Mouse (Mus musculus) limb, embryonic 14.5 days (tissue): ENCODE measurements around the gene Ano10. TPM values are rescaled to one million over a fixed set of nuclear protein-coding genes. Genes with fewer than 3 reads are reported as not detected.

ENCODE experiments used
- ATAC-seq: fragments of 200-750 bp; cut with Nextera tagmentation; 2 replicates; pipeline ENCODE4 v1.8.0; 2017; ENCODE audit warnings: low read depth, moderate number of reproducible peaks, moderate TSS enrichment; ENCODE audit not compliant: low FRiP score
- DNase-seq: peaks from one replicate; pipeline ENCODE4 v3.0.0-alpha.2; 2015; ENCODE audit warnings: low spot score
- H3K27ac ChIP-seq: fragments of 300-500 bp; sonication (generic); replicated peaks from 2 replicates; pipeline ENCODE4 v1.5.1; 2014; ENCODE audit warnings: low read depth, mild to moderate bottlenecking, low read length, moderate library complexity, mixed read lengths
- H3K27me3 ChIP-seq: fragments of 300-500 bp; sonication (generic); 2 replicates; pipeline ENCODE4 v1.6.1; 2014; ENCODE audit warnings: low read length, mixed read lengths; ENCODE audit not compliant: control insufficient read depth, insufficient read depth
- H3K36me3 ChIP-seq: fragments of 300-500 bp; sonication (generic); 2 replicates; pipeline ENCODE4 v1.6.1; 2014; ENCODE audit warnings: mild to moderate bottlenecking, low read length, moderate library complexity, mixed read lengths; ENCODE audit not compliant: control insufficient read depth, insufficient read depth
- H3K4me1 ChIP-seq: fragments of 300-500 bp; sonication (generic); 2 replicates; pipeline ENCODE4 v1.6.1; 2014; ENCODE audit warnings: antibody characterized with exemption, low read length, mixed read lengths; ENCODE audit not compliant: control insufficient read depth, insufficient read depth
- H3K4me2 ChIP-seq: fragments of 300-500 bp; sonication (generic); replicated peaks from 2 replicates; pipeline ENCODE4 v1.6.1; 2014; ENCODE audit warnings: low read depth, mild to moderate bottlenecking, low read length, moderate library complexity; ENCODE audit not compliant: severe bottlenecking
- H3K4me3 ChIP-seq: fragments of 300-500 bp; sonication (generic); replicated peaks from 2 replicates; pipeline ENCODE4 v1.5.1; 2014; ENCODE audit warnings: low read length
- H3K9ac ChIP-seq: fragments of 300-500 bp; sonication (generic); 2 replicates; pipeline ENCODE4 v1.6.1; 2014; ENCODE audit warnings: mild to moderate bottlenecking, low read depth, low read length, moderate library complexity; ENCODE audit not compliant: severe bottlenecking
- H3K9me3 ChIP-seq: fragments of 300-500 bp; sonication (generic); 2 replicates; pipeline ENCODE4 v1.6.1; 2016; ENCODE audit warnings: low read length; ENCODE audit not compliant: control insufficient read depth
- POLR2A ChIP-seq: fragments of 200-500 bp; IDR thresholded peaks from 2 replicates; pipeline ENCODE4 v1.8.0; 2012; ENCODE audit warnings: inconsistent platforms, mild to moderate bottlenecking, moderate library complexity, borderline replicate concordance; ENCODE audit not compliant: insufficient read depth, insufficient read length; ENCODE audit errors: extremely low read depth
- WGBS: fragments of 180-500 bp; shearing (Covaris S2); extraction: QIAGEN DNeasy Blood & Tissue Kit; methylation state at CpG from one replicate; pipeline ENCODE4 v1.1.7; 2014; 5-methylcytosine and 5-hydroxymethylcytosine counted together
- polyA plus RNA-seq, 2 experiments: library from polyadenylated mRNA; depleted of rRNA in 1 of 2; stranded (reverse) in 1 of 2; unstranded in 1 of 2; fragments of >200 nt; fragmentation: Nextera tagmentation in 1 of 2; extraction: Ambion mirVana in 1 of 2; gene quantifications; 2 replicates each; pipeline versions ENCODE4 v1.2.1 to v1.2.3; 2012 to 2014

The Ano10 gene
- polyA plus RNA-seq, 2 experiments: 34.4 to 49.4 TPM

GRCm38 (mm10) chr9:122144776-122145175 is 149.4 kb downstream of the Ano10 start:
- no peak for DNase-seq
- H3K9me3 ChIP-seq: no peaks in the 10 kb centered on the region
- no peak overlapping the region for H3K9ac ChIP-seq
- no peak overlapping the region for H3K27ac ChIP-seq
- WGBS: 99% methylated on average over 3 of the region's 3 CpGs
- no peak for TF ChIP-seq POLR2A
- H3K4me1 ChIP-seq: no peaks in the 10 kb centered on the region
- no peak overlapping the region for H3K4me3 ChIP-seq
- H3K4me2 ChIP-seq: no peak overlapping the region
- H3K27me3 ChIP-seq: no peaks in the 10 kb centered on the region
- ATAC-seq: no peak
- H3K36me3 ChIP-seq: peaks cover 20% of the 10 kb centered on the region

- Histone ChIP-seq H3K27me3 (no peaks in the 10 kb centered on the region), H3K36me3 (peaks cover 25% of the 10 kb centered on the region), H3K4me2 (no peak overlapping the region), H3K27ac (no peak overlapping the region), H3K9ac (no peak overlapping the region), H3K4me3 (no peak overlapping the region), H3K4me1 (no peaks in the 10 kb centered on the region), H3K9me3 (no peaks in the 10 kb centered on the region)
- TF ChIP-seq POLR2A: no peak
- no peak for DNase-seq
- no peak for ATAC-seq
- 56% methylated on average over 1 of the region's 1 CpGs for WGBS
These were observed 151.0 kb downstream of the Ano10 start for GRCm38 (mm10) chr9:122143219-122143618.

GRCm38 (mm10) chr9:122139236-122139635 is 155.0 kb downstream of the Ano10 start:
- no peak for DNase-seq
- peaks cover 26% of the 10 kb centered on the region for H3K36me3 ChIP-seq

GRCm38 (mm10) chr9:122138371-122139029 is 155.7 kb downstream of the Ano10 start:
- no peak overlapping the region for H3K4me3 ChIP-seq
- no peak overlapping the region for H3K4me2 ChIP-seq
- H3K9me3 ChIP-seq: no peaks in the 10 kb centered on the region
- WGBS: 91% methylated on average over 4 of the region's 4 CpGs
- H3K36me3 ChIP-seq: peaks cover 25% of the 10 kb centered on the region
- no peak for TF ChIP-seq POLR2A
- H3K4me1 ChIP-seq: no peaks in the 10 kb centered on the region
- no peak for ATAC-seq
- no peak overlapping the region for H3K9ac ChIP-seq
- no peak overlapping the region for H3K27ac ChIP-seq
- H3K27me3 ChIP-seq: no peaks in the 10 kb centered on the region
- no peak for DNase-seq

More at GRCm38 (mm10) chr9:122139236-122139635, 155.0 kb downstream of the Ano10 start:
- Histone ChIP-seq H3K4me3 (no peak overlapping the region), H3K27me3 (no peaks in the 10 kb centered on the region), H3K4me2 (no peak overlapping the region), H3K9me3 (no peaks in the 10 kb centered on the region), H3K4me1 (no peaks in the 10 kb centered on the region), H3K27ac (no peak overlapping the region), H3K9ac (no peak overlapping the region)
- no peak for TF ChIP-seq POLR2A
- 66% methylated on average over 2 of the region's 2 CpGs for WGBS
- ATAC-seq: no peak

- ATAC-seq: no peak
- no peaks in the 10 kb centered on the region for H3K27me3 ChIP-seq
- H3K4me1 ChIP-seq: no peaks in the 10 kb centered on the region
- H3K36me3 ChIP-seq: peaks cover 27% of the 10 kb centered on the region
- DNase-seq: no peak
- no peak overlapping the region for H3K4me2 ChIP-seq
- no peak overlapping the region for H3K9ac ChIP-seq
- no peak for TF ChIP-seq POLR2A
- H3K27ac ChIP-seq: no peak overlapping the region
- WGBS: 85% methylated on average over 1 of the region's 1 CpGs
- no peak overlapping the region for H3K4me3 ChIP-seq
- H3K9me3 ChIP-seq: no peaks in the 10 kb centered on the region
These were observed 156.3 kb downstream of the Ano10 start for GRCm38 (mm10) chr9:122137960-122138359.

GRCm38 (mm10) chr9:122135885-122136170 is 158.4 kb downstream of the Ano10 start:
- Histone ChIP-seq H3K4me2 (no peak overlapping the region), H3K36me3 (peaks cover 33% of the 10 kb centered on the region), H3K4me3 (no peak overlapping the region), H3K4me1 (no peaks in the 10 kb centered on the region), H3K9ac (no peak overlapping the region), H3K9me3 (no peaks in the 10 kb centered on the region), H3K27ac (no peak overlapping the region), H3K27me3 (no peaks in the 10 kb centered on the region)
- DNase-seq (no peak), ATAC-seq (no peak)
- no peak for TF ChIP-seq POLR2A
- 85% methylated on average over 2 of the region's 2 CpGs for WGBS
